Mouse (Mus musculus) CH12.LX (cell line): ENCODE results near the gene Rom1. TPM values are rescaled to one million over a fixed set of nuclear protein-coding genes. Genes with fewer than 3 reads are reported as not detected.

Experiments used
- DNase-seq: peaks from one replicate; pipeline ENCODE4 v3.0.0-alpha.2; 2013; ENCODE audit errors: extremely low read depth
- H3K27ac ChIP-seq: 2 replicates; pipeline ENCODE4 v1.5.1; 2012; ENCODE audit warnings: low read depth, mild to moderate bottlenecking, control low read depth, moderate library complexity; ENCODE audit not compliant: insufficient read depth
- H3K27me3 ChIP-seq: replicated peaks from 2 replicates; pipeline ENCODE3; 2012; ENCODE audit warnings: inconsistent platforms
- H3K36me3 ChIP-seq, 2 experiments: replicated peaks in 1 of 2; 2 replicates each; pipeline versions ENCODE3 to v1.6.1; 2012; ENCODE audit warnings: inconsistent platforms in 1 of 2, low read length in 1 of 2, mild to moderate bottlenecking in 1 of 2, mixed read lengths in 1 of 2, moderate library complexity in 1 of 2; ENCODE audit not compliant: control insufficient read depth in 1 of 2, insufficient read depth in 1 of 2
- H3K4me1 ChIP-seq, 2 experiments: 2 replicates each; pipeline ENCODE4 v1.6.1; 2012; ENCODE audit warnings: inconsistent platforms in 1 of 2, moderate library complexity in 1 of 2; ENCODE audit not compliant: insufficient read depth in 2 of 2, control insufficient read depth in 1 of 2
- H3K4me2 ChIP-seq: 2 replicates; pipeline ENCODE4 v1.6.1; 2012; ENCODE audit warnings: low read depth, mild to moderate bottlenecking, control low read depth; ENCODE audit not compliant: poor library complexity, insufficient read depth, severe bottlenecking
- H3K4me3 ChIP-seq, 3 experiments: fragments of 150-350 bp in 1 of 3; sonication (generic) in 1 of 3; replicated peaks in 1 of 3; 2 replicates each; pipeline versions ENCODE3 to v1.5.1; 2011 to 2012; ENCODE audit warnings: low read depth in 2 of 3, low read length in 2 of 3, mild to moderate bottlenecking in 2 of 3, moderate library complexity in 2 of 3, control low read depth in 1 of 3, improper control_type of control experiment in 1 of 3, inconsistent platforms in 1 of 3, mixed read lengths in 1 of 3; ENCODE audit not compliant: poor library complexity in 1 of 3
- H3K79me2 ChIP-seq: replicated peaks from 2 replicates; pipeline ENCODE4 v1.6.1; 2012; ENCODE audit warnings: mild to moderate bottlenecking, moderate library complexity; ENCODE audit not compliant: control insufficient read depth, poor library complexity, insufficient read depth, severe bottlenecking; ENCODE audit errors: extremely low read depth
- H3K9ac ChIP-seq: 2 replicates; pipeline ENCODE4 v1.6.1; 2012; ENCODE audit warnings: low read depth, mild to moderate bottlenecking, control low read depth, moderate library complexity; ENCODE audit not compliant: insufficient read depth
- H3K9me3 ChIP-seq: replicated peaks from 2 replicates; pipeline ENCODE3; 2012; ENCODE audit warnings: low read length, inconsistent platforms, mixed read lengths
- CTCF ChIP-seq, 2 experiments: IDR thresholded peaks in 1 of 2; conservative IDR thresholded peaks in 1 of 2; 2 replicates each; pipeline ENCODE4 v1.5.1; 2011 to 2012; ENCODE audit warnings: low read depth in 2 of 2, low read length in 2 of 2, improper control_type of control experiment in 1 of 2, inconsistent platforms in 1 of 2, mild to moderate bottlenecking in 1 of 2, moderate library complexity in 1 of 2
- GABPA ChIP-seq: IDR thresholded peaks from 2 replicates; pipeline ENCODE4 v1.6.1; 2012; ENCODE audit warnings: low read depth, low read length, improper control_type of control experiment, inconsistent platforms; ENCODE audit not compliant: insufficient replicate concordance
- HCFC1 ChIP-seq: IDR thresholded peaks from 2 replicates; pipeline ENCODE4 v1.6.1; 2012; ENCODE audit warnings: low read depth, mild to moderate bottlenecking, inconsistent platforms, low read length, improper control_type of control experiment
- IRF4 ChIP-seq: IDR thresholded peaks from 2 replicates; pipeline ENCODE4 v1.6.1; 2014; ENCODE audit warnings: low read depth, mild to moderate bottlenecking, inconsistent platforms, low read length, improper control_type of control experiment
- JUND ChIP-seq: conservative IDR thresholded peaks from 2 replicates; pipeline ENCODE4 v1.6.1; 2011; ENCODE audit warnings: low read depth, low read length, improper control_type of control experiment
- MAFK ChIP-seq: IDR thresholded peaks from 2 replicates; pipeline ENCODE4 v1.6.1; 2011; ENCODE audit warnings: low read length, improper control_type of control experiment; ENCODE audit not compliant: insufficient replicate concordance
- MXI1 ChIP-seq: IDR thresholded peaks from 2 replicates; pipeline ENCODE4 v1.6.1; 2011; ENCODE audit warnings: mild to moderate bottlenecking, low read depth, low read length, improper control_type of control experiment
- NELFE ChIP-seq: IDR thresholded peaks from 2 replicates; pipeline ENCODE4 v1.6.1; 2011; ENCODE audit warnings: low read depth, low read length, improper control_type of control experiment
- PAX5 ChIP-seq: IDR thresholded peaks from 2 replicates; pipeline ENCODE4 v1.6.1; 2012; ENCODE audit warnings: low read length, inconsistent platforms, mixed read lengths
- POLR2AphosphoS2 ChIP-seq: IDR thresholded peaks from 2 replicates; pipeline ENCODE4 v1.6.1; 2011; ENCODE audit warnings: low read depth, low read length, improper control_type of control experiment
- RAD21 ChIP-seq: IDR thresholded peaks from 2 replicates; pipeline ENCODE4 v1.6.1; 2011; ENCODE audit warnings: low read depth, mild to moderate bottlenecking, low read length, improper control_type of control experiment, moderate library complexity
- SMC3 ChIP-seq: IDR thresholded peaks from 2 replicates; pipeline ENCODE4 v1.6.1; 2011; ENCODE audit warnings: low read depth, low read length, improper control_type of control experiment
- TBP ChIP-seq: conservative IDR thresholded peaks from 2 replicates; pipeline ENCODE4 v1.6.1; 2011; ENCODE audit warnings: low read depth, low read length, improper control_type of control experiment
- UBTF ChIP-seq: IDR thresholded peaks from 2 replicates; pipeline ENCODE4 v1.6.1; 2012; ENCODE audit warnings: low read depth, mild to moderate bottlenecking, inconsistent platforms, low read length, improper control_type of control experiment, moderate library complexity
- USF2 ChIP-seq: conservative IDR thresholded peaks from 2 replicates; pipeline ENCODE4 v1.6.1; 2011; ENCODE audit warnings: low read depth, low read length, improper control_type of control experiment
- ZC3H11A ChIP-seq: IDR thresholded peaks from 2 replicates; pipeline ENCODE4 v1.6.1; 2012; ENCODE audit warnings: low read depth, mild to moderate bottlenecking, inconsistent platforms, low read length, improper control_type of control experiment
- ZKSCAN1 ChIP-seq: IDR thresholded peaks from 2 replicates; pipeline ENCODE4 v1.6.1; 2012; ENCODE audit warnings: low read depth, inconsistent platforms, low read length, improper control_type of control experiment, borderline replicate concordance
- ZNF384 ChIP-seq: IDR thresholded peaks from 2 replicates; pipeline ENCODE4 v1.6.1; 2012; ENCODE audit warnings: low read depth, low read length, improper control_type of control experiment, inconsistent platforms
- dilution Hi-C: fragments of 300-500 bp; cut with MboI; formaldehyde crosslinking; loops from 2 replicates; pipeline ENCODE4 v1.14.3; 2020; ENCODE audit warnings: low sequenced_read_pairs; ENCODE audit not compliant: extremely low pct_unique_long_range_greater_than_20kb, extremely low pct_ligation_motif_present
- in situ Hi-C: fragments of 300-500 bp; cut with MboI; formaldehyde crosslinking; loops from 3 replicates; pipeline ENCODE4 v1.14.3; 2019; ENCODE audit warnings: low sequenced_read_pairs, low pct_ligation_motif_present, low pct_unique_long_range_greater_than_20kb, mixed read lengths
- polyA plus RNA-seq: library from polyadenylated mRNA; unstranded; fragments of >175 nt; gene quantifications from 2 replicates; pipeline ENCODE4 v1.2.1, GENCODE M21; 2012; ENCODE audit warnings: low read depth; ENCODE audit not compliant: insufficient read length
- total RNA-seq, 2 experiments: library from RNA; depleted of rRNA; stranded (reverse); fragments of 300-350 nt in 1 of 2; fragments of >200 nt in 1 of 2; gene quantifications; 2 replicates each; pipeline ENCODE4 v1.2.3; 2012 to 2014

The Rom1 gene
- total and polyA plus RNA-seq, 3 experiments, result 4.2 to 5.6 (median 4.8) TPM

DNA sequence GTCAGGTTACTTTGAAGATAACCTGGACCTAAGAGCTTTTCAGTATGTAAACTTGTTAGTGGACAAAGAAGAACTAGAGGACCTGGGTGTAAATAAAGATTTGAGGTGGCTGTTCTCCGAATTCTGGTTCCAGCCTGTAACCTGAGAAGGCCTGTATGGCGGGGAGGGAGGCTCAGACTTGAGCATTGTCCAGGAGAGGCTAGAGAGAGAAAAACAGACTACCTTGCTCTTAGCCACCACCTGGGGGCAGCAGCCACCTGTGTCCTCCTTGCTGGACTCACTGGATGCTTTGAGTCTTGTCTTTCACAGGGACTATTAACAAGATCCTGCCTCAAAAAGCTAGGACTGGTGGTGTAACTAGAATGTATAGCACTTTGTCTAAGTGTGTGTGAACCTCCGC, 47.4 kb upstream of the Rom1 start:
- dilution Hi-C loops, result no loop called here
- no peak overlapping the region for H3K9ac ChIP-seq
- in situ Hi-C loops, result no loop called here
- TF ChIP-seq SMC3, result peak; percentile 90
- TF ChIP-seq MXI1, result no peak
- TF ChIP-seq ZC3H11A, result peak; percentile 48
- peak; percentile 78 for TF ChIP-seq RAD21
- TF ChIP-seq USF2, result no peak
- no peak for TF ChIP-seq HCFC1
- no peak for TF ChIP-seq PAX5
- no peak for TF ChIP-seq JUND
- peak; percentile 14; the same call in 1 of the 2 replicates for TF ChIP-seq IRF4
- no peak for TF ChIP-seq GABPA
- TF ChIP-seq CTCF (conservative IDR thresholded peaks at IDR 0.05 in 1 of 2, IDR thresholded peaks at IDR 0.05 in 1 of 2; ENCODE audit: low read depth in 2 of 2, low read length in 2 of 2), result peak; percentile 44 to 78
- no peak for TF ChIP-seq UBTF
- no peak for TF ChIP-seq ZKSCAN1
- TF ChIP-seq TBP, result no peak
- H3K27me3 ChIP-seq, result no peaks in the 10 kb centered on the region
- H3K4me1 ChIP-seq, result peaks cover 2 to 89% of the 10 kb centered on the region in 2 experiments; a peak in 3 of 4 replicates
- peaks cover 30% of the 10 kb centered on the region for H3K79me2 ChIP-seq
- no peak overlapping the region for H3K4me2 ChIP-seq
- no peak overlapping the region for H3K27ac ChIP-seq
- no peak overlapping the region for H3K4me3 ChIP-seq
- no peaks in the 10 kb centered on the region for H3K9me3 ChIP-seq
- peaks cover 79 to 94% of the 10 kb centered on the region in 2 experiments for H3K36me3 ChIP-seq
- peak; percentile 56 for DNase-seq

DNA sequence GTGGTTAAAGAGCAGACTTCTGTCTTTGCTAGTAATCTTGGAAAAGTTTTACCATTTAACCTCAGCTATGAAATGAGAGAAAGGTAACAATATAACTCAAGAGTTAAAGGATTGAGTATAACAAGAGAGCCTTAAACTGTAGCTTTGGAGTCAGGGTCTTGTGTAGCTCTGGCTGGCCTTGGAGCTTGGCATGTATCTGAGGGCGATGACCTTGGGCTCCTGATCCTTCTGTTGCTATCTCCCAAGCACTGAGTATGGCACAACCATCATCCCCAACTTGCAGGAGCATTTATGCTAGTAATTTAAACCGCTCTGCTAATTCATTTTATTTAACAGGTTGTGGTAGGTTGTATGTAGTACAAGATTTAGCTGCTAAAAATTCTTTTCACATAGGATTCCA, 46.3 kb upstream of the Rom1 start:
- no peak overlapping the region for H3K9ac ChIP-seq
- H3K4me3 ChIP-seq, result no peak overlapping the region
- dilution Hi-C loops, result no loop called here
- H3K9me3 ChIP-seq, result no peaks in the 10 kb centered on the region
- no peak overlapping the region for H3K27ac ChIP-seq
- in situ Hi-C loops, result no loop called here
- TF ChIP-seq MAFK (no peak), ZNF384 (no peak), NELFE (no peak), POLR2AphosphoS2 (0 out of 2 replicates have a peak, but pooled peaks have one; percentile 4)
- H3K27me3 ChIP-seq, result no peaks in the 10 kb centered on the region
- peaks cover 87 to 96% of the 10 kb centered on the region in 2 experiments for H3K36me3 ChIP-seq
- H3K79me2 ChIP-seq, result peaks cover 41% of the 10 kb centered on the region
- no peak for DNase-seq
- H3K4me2 ChIP-seq, result no peak overlapping the region
- peaks cover 3 to 89% of the 10 kb centered on the region in 2 experiments for H3K4me1 ChIP-seq
